Mouse (Mus musculus) large intestine, adult 2 months (tissue): ENCODE measurements around the gene Cpt1a. TPM values are rescaled to one million over a fixed set of nuclear protein-coding genes. Genes with fewer than 3 reads are reported as not detected.

Experiments
- DNase-seq: peaks from one replicate; pipeline ENCODE4 v3.0.0-alpha.2; 2012; ENCODE audit warnings: low read depth, low spot score
- WGBS: fragments of 180-500 bp; shearing (Covaris S2); methylation state at CpG from one replicate; pipeline ENCODE4 v1.1.7; 2018; 5-methylcytosine and 5-hydroxymethylcytosine counted together
- polyA plus RNA-seq: library from polyadenylated mRNA; depleted of rRNA; stranded (reverse); fragments of >200 nt; gene quantifications from 2 replicates; pipeline ENCODE4 v1.2.3, GENCODE M21; 2012

Cpt1a gene
- polyA plus RNA-seq, 1 experiment: 50.5 TPM

GRCm38 (mm10) chr19:3359841-3360588 is 37.9 kb downstream of the Cpt1a start:
- 76% methylated on average over 13 of the region's 13 CpGs for WGBS
- no peak for DNase-seq

DNA sequence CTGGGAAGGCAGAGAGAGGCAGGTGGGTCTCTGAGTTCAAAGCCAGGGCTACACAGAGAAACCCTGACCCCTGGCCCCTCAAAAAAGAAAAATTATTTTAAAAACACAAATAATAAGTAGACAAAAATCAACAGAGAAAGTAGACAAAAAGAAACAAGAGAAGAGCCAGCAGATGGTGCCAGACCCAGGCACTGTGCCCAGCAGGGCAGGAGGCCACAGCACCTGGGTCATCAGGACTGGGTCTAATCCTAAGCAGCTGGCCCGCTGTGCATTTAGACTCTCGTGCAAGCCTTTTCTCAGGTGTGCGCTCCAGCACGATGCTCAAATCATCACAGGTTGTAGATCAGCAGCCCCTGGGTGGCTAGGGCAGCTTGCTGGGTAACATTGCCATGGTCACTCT is 41.4 kb downstream of the Cpt1a start:
- WGBS: 94% methylated on average over 4 of the region's 4 CpGs
- DNase-seq: no peak

- 100% methylated on average over 3 of the region's 3 CpGs for WGBS
- DNase-seq: no peak
Observed at GRCm38 (mm10) chr19:3365089-3365488, 43.0 kb downstream of the Cpt1a start.

- no peak for DNase-seq
- WGBS: 93% methylated on average over 3 of the region's 3 CpGs
Observed at GRCm38 (mm10) chr19:3368276-3368675, 46.1 kb downstream of the Cpt1a start.

- 80% methylated on average over 12 of the region's 12 CpGs for WGBS
- no peak for DNase-seq
Observed at GRCm38 (mm10) chr19:3373380-3373779, 51.2 kb downstream of the Cpt1a start.

GRCm38 (mm10) chr19:3374028-3374427 is 51.9 kb downstream of the Cpt1a start:
- WGBS: 60% methylated on average over 2 of the region's 2 CpGs
- no peak for DNase-seq

GRCm38 (mm10) chr19:3375945-3376495 is 53.9 kb downstream of the Cpt1a start:
- no peak for DNase-seq
- WGBS: 49% methylated on average over 7 of the region's 7 CpGs

DNA sequence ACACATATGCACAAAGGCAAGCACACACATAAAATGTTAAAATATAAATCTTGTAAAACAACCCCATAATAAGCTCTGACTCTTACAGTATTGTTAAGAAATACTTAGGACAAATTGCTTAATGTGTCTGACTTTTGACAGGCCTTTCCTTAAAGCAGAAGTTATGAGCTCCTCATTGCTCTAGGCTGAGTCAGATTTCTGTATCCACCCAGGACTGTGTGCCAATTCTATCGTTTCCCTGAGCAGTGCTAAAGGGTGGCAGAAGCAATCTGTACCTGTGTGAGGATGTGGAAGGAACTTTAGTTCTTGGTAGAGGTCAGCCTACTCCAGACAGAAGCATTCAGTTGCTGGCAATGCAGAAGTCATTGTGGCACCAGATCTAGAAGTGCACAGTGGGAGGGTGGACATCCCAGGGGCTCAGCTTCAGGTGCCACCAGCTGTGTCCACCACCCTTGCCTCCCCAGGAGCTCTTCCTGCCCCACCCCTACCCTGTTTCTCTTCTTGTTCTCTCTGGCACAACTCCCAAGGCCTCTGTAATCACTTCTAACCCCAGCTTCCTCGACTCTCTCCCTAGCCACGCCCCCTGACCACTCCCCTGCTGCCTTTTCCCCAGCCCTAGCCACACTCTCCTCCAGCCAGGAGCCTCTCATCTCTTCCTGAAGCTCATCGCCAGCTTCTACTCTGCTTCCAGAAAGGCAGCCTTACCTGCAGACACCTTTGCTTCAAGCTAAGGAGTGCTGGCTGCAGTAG is 55.0 kb downstream of the Cpt1a start:
- WGBS: 15% methylated on average over 4 of the region's 4 CpGs
- DNase-seq: peak; percentile 77

GRCm38 (mm10) chr19:3378614-3379013 is 56.5 kb downstream of the Cpt1a start:
- 95% methylated on average over 3 of the region's 3 CpGs for WGBS

GRCm38 (mm10) chr19:3388061-3388460 is 65.9 kb downstream of the Cpt1a start:
- DNase-seq: no peak
- WGBS: 55% methylated on average over 6 of the region's 6 CpGs

More at GRCm38 (mm10) chr19:3378614-3379013, 56.5 kb downstream of the Cpt1a start:
- DNase-seq: no peak

- under 1% methylated on average over 32 of the region's 33 CpGs for WGBS
- no peak for DNase-seq
Observed at GRCm38 (mm10) chr19:3388629-3389057, 66.5 kb downstream of the Cpt1a start, which contains the start of gene Tesmin. TSS of gene Tesmin (plus strand) at chr19:3388857.

- WGBS: under 1% methylated on average over 43 of the region's 43 CpGs
- DNase-seq: no peak
Observed at GRCm38 (mm10) chr19:3389089-3389488, 67.0 kb downstream of the Cpt1a start.

GRCm38 (mm10) chr19:3392384-3392783 is 70.2 kb downstream of the Cpt1a start:
- no peak for DNase-seq
- WGBS: 87% methylated on average over 1 of the region's 1 CpGs

GRCm38 (mm10) chr19:3394216-3394615 is 72.1 kb downstream of the Cpt1a start:
- no peak for DNase-seq
- 86% methylated on average over 3 of the region's 3 CpGs for WGBS

DNA sequence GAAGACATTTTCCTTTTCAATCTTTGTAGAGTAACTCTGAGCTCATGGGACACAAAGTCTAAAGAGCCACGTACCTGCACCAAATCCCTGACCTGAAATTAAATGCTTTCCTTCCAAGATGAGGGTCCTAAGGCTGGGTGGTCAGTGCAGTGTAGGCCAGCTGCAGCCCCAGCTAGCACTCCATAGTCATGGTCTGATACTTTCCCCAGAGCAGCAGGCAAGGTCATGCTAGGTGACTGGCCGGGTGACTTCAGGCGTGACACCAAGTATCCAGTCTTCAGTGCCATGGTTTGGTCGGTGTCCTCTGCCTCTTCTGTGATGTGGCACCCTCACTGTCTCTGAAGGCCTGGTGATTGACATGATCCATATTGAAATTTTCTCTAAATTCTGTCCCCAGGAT is 77.9 kb downstream of the Cpt1a start:
- 92% methylated on average over 4 of the region's 4 CpGs for WGBS
- DNase-seq: no peak

GRCm38 (mm10) chr19:3401504-3401903 is 79.4 kb downstream of the Cpt1a start:
- 83% methylated on average over 7 of the region's 7 CpGs for whole genome bisulfite sequencing
- DNase-seq: no peak

DNA sequence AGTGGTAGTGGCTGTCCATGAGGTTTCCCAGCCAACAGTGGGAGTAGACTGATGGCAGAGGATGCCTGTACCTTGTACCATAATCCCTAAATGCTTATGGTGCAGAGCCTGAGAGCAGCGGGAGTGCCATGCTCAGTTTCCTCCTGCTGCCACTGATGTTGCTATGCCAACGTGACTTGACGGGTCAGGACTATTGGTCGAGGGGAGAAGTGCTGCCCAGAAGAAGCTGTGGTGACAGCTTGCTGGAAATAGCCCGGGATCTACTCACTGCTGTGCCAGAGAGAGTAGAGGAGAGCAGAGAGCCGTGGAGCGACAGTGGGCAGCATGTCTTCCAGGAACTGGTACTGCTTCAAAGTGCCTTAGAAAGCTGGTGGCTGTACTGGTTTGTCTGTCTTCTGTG is 79.8 kb downstream of the Cpt1a start:
- DNase-seq: no peak
- WGBS: 46% methylated on average over 7 of the region's 7 CpGs

DNA sequence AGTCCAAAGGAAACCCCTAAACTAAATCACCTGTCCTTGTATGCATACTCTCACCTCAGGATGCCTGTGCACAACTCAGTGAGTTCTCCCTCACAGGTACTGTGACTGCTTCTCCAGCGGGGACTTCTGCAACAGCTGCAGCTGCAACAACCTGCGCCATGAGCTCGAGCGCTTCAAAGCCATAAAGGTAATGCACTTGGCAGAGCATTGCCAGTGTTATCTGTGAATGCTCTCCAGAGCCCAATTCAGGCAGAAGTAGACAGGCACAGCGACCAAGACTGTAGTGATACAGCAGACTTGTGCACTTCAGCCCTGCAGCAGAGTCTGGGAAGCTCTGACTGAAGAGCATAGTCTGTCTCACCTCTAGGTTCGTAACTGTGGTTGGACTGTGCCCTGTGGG is 80.3 kb downstream of the Cpt1a start:
- WGBS: 49% methylated on average over 6 of the region's 6 CpGs
- no peak for DNase-seq

- 86% methylated on average over 7 of the region's 7 CpGs for WGBS
- no peak for DNase-seq
Observed at GRCm38 (mm10) chr19:3404030-3404429, 81.9 kb downstream of the Cpt1a start.

- 50% methylated on average over 1 of the region's 1 CpGs for WGBS
- DNase-seq: no peak
Observed at GRCm38 (mm10) chr19:3405531-3406281, 83.6 kb downstream of the Cpt1a start.
